ENCODE assay signal across 18 mouse cellular contexts in the genomic region with DNA sequence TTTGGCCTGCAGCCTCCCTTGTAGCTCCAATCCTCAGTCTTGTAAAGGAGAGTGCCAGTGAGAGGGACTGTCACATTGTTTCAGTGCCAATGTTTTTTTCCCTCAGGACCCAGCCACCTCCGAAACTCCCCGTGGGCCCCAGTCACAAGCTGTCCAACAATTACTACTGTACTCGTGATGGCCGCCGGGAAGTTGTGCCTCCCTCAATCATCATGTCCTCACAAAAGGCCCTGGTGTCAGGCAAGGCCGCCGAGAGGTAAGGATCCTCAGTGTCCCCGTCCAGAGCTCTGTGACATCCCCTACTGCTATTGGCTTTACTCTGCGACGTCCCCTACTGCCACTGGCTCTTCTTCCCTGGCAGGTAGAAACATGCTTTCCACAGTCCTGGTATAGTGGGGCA. TPM values are rescaled to one million over a fixed set of nuclear protein-coding genes. Genes with fewer than 3 reads are reported as not detected.
DNase-seq lines count a peak whose midpoint lies in the region; ATAC-seq and TF ChIP-seq lines count a peak whose summit lies in the region.
"Had no signal": no experiment of that assay in that cellular context is flagged by ENCODE, and none has a peak within 500 bp of the region (broad histone marks: within the 10 kb centered on the region; RNA-seq: fewer than 3 reads in every experiment).

No protein-coding gene starts in this region.

- H3K4me3 ChIP-seq in heart, adult 2 months = no peak overlapping the region
- no peak overlapping the region for H3K4me3 ChIP-seq in heart, embryonic 11.5 days (ENCODE audit: low read depth, low read length)
- no peak overlapping the region for H3K4me3 ChIP-seq in layer of hippocampus, adult 2 months
- H3K4me3 ChIP-seq in brown adipose tissue, adult 24 weeks (ENCODE audit: insufficient read depth, low read depth, low read length) = no peak overlapping the region
- H3K4me3 ChIP-seq in liver, embryonic 15.5 days (replicated peaks) = no peak overlapping the region
- H3K4me3 ChIP-seq: embryonic facial prominence, embryonic 12.5 days; limb, embryonic 13.5 days; midbrain, embryonic 10.5 days; neural tube, embryonic 12.5 days had no signal

- no peaks in the 10 kb centered on the region for H3K27me3 ChIP-seq in heart, adult 2 months (ENCODE audit: control insufficient read depth, insufficient read depth, low read length)
- no peaks in the 10 kb centered on the region for H3K27me3 ChIP-seq in heart, embryonic 11.5 days (ENCODE audit: control insufficient read depth, insufficient read depth, low read length)
- H3K27me3 ChIP-seq in liver, embryonic 15.5 days = no peaks in the 10 kb centered on the region
- H3K27me3 ChIP-seq: embryonic facial prominence, embryonic 12.5 days; limb, embryonic 13.5 days; neural tube, embryonic 12.5 days had no signal

- intact Hi-C loops in heart, adult 2 months (cut with DNase I) = loop anchor here (2.0 kb wide), 1 partner anchor 19 kb away; the partner anchor contains the start of gene Kank3

- H3K4me2 ChIP-seq in heart, embryonic 11.5 days = no peak overlapping the region
- no peak overlapping the region for H3K4me2 ChIP-seq in liver, embryonic 15.5 days
- H3K4me2 ChIP-seq: embryonic facial prominence, embryonic 12.5 days; limb, embryonic 13.5 days; neural tube, embryonic 12.5 days had no signal

- peaks cover 40% of the 10 kb centered on the region for H3K36me3 ChIP-seq in heart, adult 2 months (ENCODE audit: control insufficient read depth, insufficient read depth, low read length)
- H3K36me3 ChIP-seq in heart, embryonic 11.5 days (ENCODE audit: control insufficient read depth, insufficient read depth, low read length) = peaks cover 26% of the 10 kb centered on the region
- peaks cover 63% of the 10 kb centered on the region for H3K36me3 ChIP-seq in liver, embryonic 15.5 days (replicated peaks)

- H3K27ac ChIP-seq in heart, adult 2 months = peak overlapping the region; percentile 77
- no peak overlapping the region for H3K27ac ChIP-seq in heart, embryonic 11.5 days (ENCODE audit: low read depth, low read length)
- H3K27ac ChIP-seq in layer of hippocampus, adult 2 months = peak overlapping the region; percentile 36
- peak overlapping the region; percentile 73 for H3K27ac ChIP-seq in brown adipose tissue, adult 24 weeks (replicated peaks; ENCODE audit: low read depth, low read length)
- peak overlapping the region; percentile 46 for H3K27ac ChIP-seq in liver, embryonic 15.5 days (replicated peaks)
- H3K27ac ChIP-seq: embryonic facial prominence, embryonic 12.5 days; hindbrain, postnatal 0 days; limb, embryonic 13.5 days; midbrain, embryonic 10.5 days; neural tube, embryonic 12.5 days had no signal

- no peak for TF ChIP-seq POLR2A in heart, adult 2 months (IDR thresholded peaks at IDR 0.05; ENCODE audit: insufficient read depth, low read depth, low read length)

- ATAC-seq in heart, embryonic 11.5 days (replicated peaks; ENCODE audit: insufficient number of reproducible peaks, low FRiP score, low TSS enrichment) = no peak
- no peak for ATAC-seq in liver, embryonic 15.5 days (ENCODE audit: insufficient read depth)
- ATAC-seq in megakaryocyte-erythroid progenitor cell, adult 5-6 weeks (replicated peaks; ENCODE audit: low FRiP score, low TSS enrichment, poor library complexity, severe bottlenecking) = no peak
- ATAC-seq: forebrain, postnatal 0 days; hindbrain, postnatal 0 days had no signal

- H3K79me2 ChIP-seq in heart, adult 2 months (replicated peaks; ENCODE audit: control insufficient read depth, insufficient read depth, low read length) = 0 out of 2 replicates have a peak, but pooled peaks cover 1% of the 10 kb centered on the region

- no peak for TF ChIP-seq EP300 in heart, adult 2 months (IDR thresholded peaks at IDR 0.05; ENCODE audit: insufficient read depth, low read depth, low read length)

- no peak for DNase-seq in heart, adult 2 months
- DNase-seq in layer of hippocampus, adult 2 months (ENCODE audit: low spot score in 2 of 2) = no peak
- no peak for DNase-seq in layer of hippocampus, adult 9-10 months (ENCODE audit: low spot score)
- DNase-seq: forebrain, postnatal 0 days; gastrocnemius, postnatal 14 days; layer of hippocampus, adult 9-11 months; thymus, postnatal 36 days had no signal

- H3K9ac ChIP-seq in heart, adult 2 months (ENCODE audit: low read depth, low read length) = peak overlapping the region; percentile 40; the same call in 1 of the 2 replicates
- no peak overlapping the region for H3K9ac ChIP-seq in heart, embryonic 11.5 days (ENCODE audit: low read depth, low read length)
- no peak overlapping the region for H3K9ac ChIP-seq in liver, embryonic 15.5 days
- H3K9ac ChIP-seq: embryonic facial prominence, embryonic 12.5 days; forebrain, postnatal 0 days; neural tube, embryonic 12.5 days had no signal

- 56% methylated on average over 10 of the region's 10 CpGs for WGBS in heart, adult 2 months
- 92% methylated on average over 10 of the region's 10 CpGs for WGBS in heart, embryonic 11.5 days (ENCODE audit: insufficient replicate concordance)
- 80% methylated on average over 10 of the region's 10 CpGs for WGBS in liver, embryonic 15.5 days (ENCODE audit: insufficient replicate concordance)

- TF ChIP-seq CTCF in heart, adult 2 months (IDR thresholded peaks at IDR 0.05) = no peak
- no peak for TF ChIP-seq CTCF in layer of hippocampus, adult 2 months (conservative IDR thresholded peaks at IDR 0.05)

- no peaks in the 10 kb centered on the region for H3K9me3 ChIP-seq in heart, embryonic 11.5 days (replicated peaks; ENCODE audit: control insufficient read depth, low read length)
- no peaks in the 10 kb centered on the region for H3K9me3 ChIP-seq in liver, embryonic 15.5 days (replicated peaks)
- H3K9me3 ChIP-seq: embryonic facial prominence, embryonic 12.5 days; limb, embryonic 13.5 days; midbrain, embryonic 10.5 days; neural tube, embryonic 12.5 days had no signal

- H3K4me1 ChIP-seq in heart, adult 2 months (ENCODE audit: control insufficient read depth, insufficient read depth, low read length) = peaks cover 18% of the 10 kb centered on the region
- H3K4me1 ChIP-seq in heart, embryonic 11.5 days (ENCODE audit: control insufficient read depth, insufficient read depth, low read length) = peaks cover 6% of the 10 kb centered on the region
- H3K4me1 ChIP-seq in brown adipose tissue, adult 24 weeks (ENCODE audit: control insufficient read depth, insufficient read depth, insufficient read length, low read length) = peaks cover 12% of the 10 kb centered on the region
- peaks cover 26% of the 10 kb centered on the region for H3K4me1 ChIP-seq in liver, embryonic 15.5 days (replicated peaks)

RNA-seq across cellular contexts. Expression of gene Ndufa7, which starts 5.2 kb away (rescaled TPM):
- 100 to 1,000 TPM; 609 to 707 TPM for total RNA-seq in heart, adult 2 months (2021)
- 755 and 759 TPM in 2 replicates for polyA plus RNA-seq in heart, adult 2 months (2012; rRNA removed)
- 457 and 481 TPM in 2 replicates for polyA plus RNA-seq in heart, embryonic 11.5 days (2014; fragmentation: Nextera tagmentation; extraction: Ambion mirVana)
- 100 to 1,000 TPM; 207 to 208 TPM for total RNA-seq in layer of hippocampus, adult 2 months (2021)
- polyA plus RNA-seq in brown adipose tissue, adult 24 weeks (2012; ENCODE audit: insufficient read depth, insufficient read length, missing spikeins) = 1,002 and 1,055 TPM in 2 replicates
- 240 and 251 TPM in 2 replicates for polyA plus RNA-seq in liver, embryonic 15.5 days (2015; fragmentation: Nextera tagmentation; extraction: Ambion mirVana)
- 261 and 275 TPM in 2 replicates for total RNA-seq in megakaryocyte-erythroid progenitor cell, adult 5-6 weeks (2014; fragmentation: Nextera tagmentation)
- total RNA-seq in megakaryocyte-erythroid progenitor cell, adult 5-6 weeks (2017) = 85.6 and 250 TPM in 2 replicates

RNA-seq across cellular contexts. Expression of gene Rps28, which starts 5.2 kb away (rescaled TPM):
- total RNA-seq in heart, adult 2 months (2021) = 100 to 1,000 TPM; 683 to 757 TPM
- polyA plus RNA-seq in heart, adult 2 months (2012; rRNA removed) = 329 and 480 TPM in 2 replicates
- polyA plus RNA-seq in heart, embryonic 11.5 days (2014; fragmentation: Nextera tagmentation; extraction: Ambion mirVana) = 654 and 701 TPM in 2 replicates
- total RNA-seq in layer of hippocampus, adult 2 months (2021) = 100 to 1,000 TPM; 723 to 770 TPM
- 587 and 667 TPM in 2 replicates for polyA plus RNA-seq in brown adipose tissue, adult 24 weeks (2012; ENCODE audit: insufficient read depth, insufficient read length, missing spikeins)
- 356 and 444 TPM in 2 replicates for polyA plus RNA-seq in liver, embryonic 15.5 days (2015; fragmentation: Nextera tagmentation; extraction: Ambion mirVana)
- total RNA-seq in megakaryocyte-erythroid progenitor cell, adult 5-6 weeks (2014; fragmentation: Nextera tagmentation) = 3,294 and 3,898 TPM in 2 replicates
- total RNA-seq in megakaryocyte-erythroid progenitor cell, adult 5-6 weeks (2017) = 3,120 and 3,626 TPM in 2 replicates

RNA-seq across cellular contexts. Expression of gene Cd320, which starts 13.3 kb away (rescaled TPM):
- 10 to 100 TPM; 27.8 to 34.3 TPM for total RNA-seq in heart, adult 2 months (2021)
- polyA plus RNA-seq in heart, adult 2 months (2012; rRNA removed) = 36.1 and 46.9 TPM in 2 replicates
- polyA plus RNA-seq in heart, embryonic 11.5 days (2014; fragmentation: Nextera tagmentation; extraction: Ambion mirVana) = 60.8 and 63.9 TPM in 2 replicates
- 10 to 100 TPM; 22.6 to 25.0 TPM for total RNA-seq in layer of hippocampus, adult 2 months (2021)
- polyA plus RNA-seq in brown adipose tissue, adult 24 weeks (2012; ENCODE audit: insufficient read depth, insufficient read length, missing spikeins) = 21.6 and 25.3 TPM in 2 replicates
- 14.4 and 14.7 TPM in 2 replicates for polyA plus RNA-seq in liver, embryonic 15.5 days (2015; fragmentation: Nextera tagmentation; extraction: Ambion mirVana)
- 11.4 and 19.2 TPM in 2 replicates for total RNA-seq in megakaryocyte-erythroid progenitor cell, adult 5-6 weeks (2014; fragmentation: Nextera tagmentation)
- total RNA-seq in megakaryocyte-erythroid progenitor cell, adult 5-6 weeks (2017) = 14.1 and 19.6 TPM in 2 replicates

RNA-seq across cellular contexts. Expression of gene Kank3, which starts 19.2 kb away (rescaled TPM):
- 10 to 100 TPM; 54.6 to 61.0 TPM for total RNA-seq in heart, adult 2 months (2021)
- 139 and 168 TPM in 2 replicates for polyA plus RNA-seq in heart, adult 2 months (2012; rRNA removed)
- 30.1 and 43.2 TPM in 2 replicates for polyA plus RNA-seq in heart, embryonic 11.5 days (2014; fragmentation: Nextera tagmentation; extraction: Ambion mirVana)
- total RNA-seq in layer of hippocampus, adult 2 months (2021) = 10 to 100 TPM; 35.2 to 40.6 TPM
- 16.2 and 37.3 TPM in 2 replicates for polyA plus RNA-seq in brown adipose tissue, adult 24 weeks (2012; ENCODE audit: insufficient read depth, insufficient read length, missing spikeins)
- 10.4 and 12.8 TPM in 2 replicates for polyA plus RNA-seq in liver, embryonic 15.5 days (2015; fragmentation: Nextera tagmentation; extraction: Ambion mirVana)
- 12.0 and 19.7 TPM in 2 replicates for total RNA-seq in megakaryocyte-erythroid progenitor cell, adult 5-6 weeks (2014; fragmentation: Nextera tagmentation)
- total RNA-seq in megakaryocyte-erythroid progenitor cell, adult 5-6 weeks (2017) = 1.6 and 2.4 TPM in 2 replicates

RNA-seq across cellular contexts. Expression of gene Gm7029, which starts 44.1 kb away (rescaled TPM):
- not detected for total RNA-seq in heart, adult 2 months (2021)
- polyA plus RNA-seq in heart, adult 2 months (2012; rRNA removed) = not detected in 2 replicates
- polyA plus RNA-seq in heart, embryonic 11.5 days (2014; fragmentation: Nextera tagmentation; extraction: Ambion mirVana) = not detected in 2 replicates
- not detected for total RNA-seq in layer of hippocampus, adult 2 months (2021)
- polyA plus RNA-seq in brown adipose tissue, adult 24 weeks (2012; ENCODE audit: insufficient read depth, insufficient read length, missing spikeins) = not detected in 2 replicates
- polyA plus RNA-seq in liver, embryonic 15.5 days (2015; fragmentation: Nextera tagmentation; extraction: Ambion mirVana) = not detected in 2 replicates
- total RNA-seq in megakaryocyte-erythroid progenitor cell, adult 5-6 weeks (2014; fragmentation: Nextera tagmentation) = not detected in 2 replicates
- not detected in 2 replicates for total RNA-seq in megakaryocyte-erythroid progenitor cell, adult 5-6 weeks (2017)
- total RNA-seq: common myeloid progenitor, adult 5-6 weeks; forebrain, postnatal 0 days; gastrocnemius, postnatal 14 days; hematopoietic stem cell, adult 5-6 weeks; hindbrain, postnatal 0 days had no signal
- polyA plus RNA-seq: embryonic facial prominence, embryonic 12.5 days; forebrain, postnatal 0 days; hindbrain, postnatal 0 days; limb, embryonic 13.5 days; midbrain, embryonic 10.5 days; neural tube, embryonic 12.5 days had no signal
